Mouse (Mus musculus): ENCODE results near the gene Aacs.

Aacs gene

DNA sequence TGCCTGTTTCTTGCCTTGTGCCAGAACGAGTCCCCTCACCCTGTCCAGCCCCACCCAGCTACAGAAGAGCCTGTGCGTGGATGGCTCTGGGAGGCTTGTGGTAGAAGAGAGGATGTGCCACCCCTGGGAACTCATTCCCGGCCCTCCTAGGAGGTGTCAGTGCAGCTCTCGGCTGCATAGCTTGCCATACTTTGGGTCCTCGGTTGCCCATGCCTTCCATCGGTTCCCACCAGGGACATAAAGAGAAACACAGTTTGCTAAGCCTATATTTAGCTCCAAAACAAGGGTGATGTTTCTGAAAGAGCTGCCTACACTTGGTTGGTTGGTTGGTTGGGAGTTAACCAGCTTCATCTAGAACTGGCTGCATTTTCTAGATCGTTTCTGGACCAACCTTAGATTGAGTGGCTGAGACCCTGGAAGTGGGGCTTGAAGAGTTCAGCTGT, 58.6 kb downstream of the Aacs start:
- no peak for DNase-seq (ENCODE audit: low spot score)

- DNase-seq (ENCODE audit: low spot score): peak; percentile 73
Observed at GRCm38 (mm10) chr5:125534611-125535324, 59.2 kb downstream of the Aacs start.

GRCm38 (mm10) chr5:125545090-125545489, 69.5 kb downstream of the Aacs start:
- DNase-seq (ENCODE audit: low spot score): no peak

- no peak for DNase-seq (ENCODE audit: low spot score)
Observed at GRCm38 (mm10) chr5:125546293-125546692, 70.7 kb downstream of the Aacs start.

GRCm38 (mm10) chr5:125549750-125550489, 74.3 kb downstream of the Aacs start:
- DNase-seq (ENCODE audit: low spot score): no peak

DNA sequence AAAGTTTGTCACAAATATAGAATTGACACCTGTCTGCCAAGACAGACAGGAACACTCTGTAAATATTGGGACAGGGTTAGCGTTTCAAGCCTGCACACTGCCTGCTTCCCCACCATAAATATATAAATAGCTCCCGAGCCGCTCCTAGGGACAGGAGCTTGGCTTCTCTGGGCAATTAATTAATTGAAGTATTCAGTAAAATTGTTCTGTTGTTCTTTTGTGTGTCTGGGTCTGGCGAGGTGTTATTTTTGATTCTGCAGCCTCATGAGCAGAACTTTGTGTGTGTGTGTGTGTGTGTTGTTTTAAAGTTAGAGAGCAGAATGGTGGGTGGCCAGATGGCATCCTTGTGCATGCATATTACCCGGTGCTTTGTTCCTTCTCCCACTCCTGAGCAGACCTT, 80.1 kb downstream of the Aacs start:
- peak; percentile 52 for DNase-seq (ENCODE audit: low spot score)

DNA sequence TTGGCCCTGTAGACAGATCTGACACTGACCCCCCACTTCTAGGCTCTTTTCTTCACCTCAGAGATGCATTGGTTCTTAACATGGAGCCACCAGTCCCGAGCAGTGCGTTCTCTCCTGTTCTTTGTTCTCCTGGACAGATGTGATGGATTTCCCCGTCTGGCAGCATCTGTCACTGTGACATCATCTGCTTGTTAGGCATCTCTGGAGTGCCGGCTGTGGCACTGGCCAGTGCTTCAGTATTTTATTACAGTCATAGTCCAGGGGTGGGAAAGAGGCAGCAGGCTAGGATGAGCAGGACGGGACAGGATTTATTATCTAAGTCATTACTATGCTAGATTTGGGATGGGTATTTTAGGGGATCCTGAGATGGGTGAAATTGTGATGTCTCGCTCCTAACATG, 87.9 kb downstream of the Aacs start:
- no peak for DNase-seq (ENCODE audit: low spot score)

DNA sequence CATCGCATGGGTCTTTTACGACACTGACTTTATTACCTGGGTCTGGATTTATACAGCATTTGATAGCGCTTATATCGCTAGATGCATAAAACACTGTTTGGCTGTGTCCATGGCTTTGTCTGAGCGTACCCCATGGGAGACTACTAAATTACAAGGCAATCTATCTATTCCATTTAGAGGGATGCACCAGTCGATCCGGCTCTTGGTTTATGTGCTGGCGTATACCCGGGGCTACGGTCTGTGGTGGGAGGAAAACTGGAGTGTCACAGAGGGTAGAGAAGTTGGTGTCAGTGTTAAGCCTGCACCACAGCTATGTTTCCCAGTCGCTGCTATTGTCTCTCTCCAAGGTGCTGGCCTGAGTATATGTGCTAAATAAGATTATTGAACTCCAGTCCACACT, 90.1 kb downstream of the Aacs start:
- no peak for DNase-seq (ENCODE audit: low spot score)

All from layer of hippocampus, adult 11-12 months (tissue).